Mouse (Mus musculus) spleen, adult 2 months (tissue): ENCODE measurements at regions not wholly inside any gene's neighbourhood (a gene's known extent, or its start where the extent isn't known, plus 50 kb on each side); places are given as distances from the start of the nearest gene placed in this dataset.

Source experiments
- DNase-seq, 2 experiments: peaks; one replicate each; pipeline versions ENCODE4 v3.0.0 to v3.0.0-alpha.2; 2012 to 2021; ENCODE audit warnings: low spot score in 2 of 2, low read depth in 1 of 2
- H3K27ac ChIP-seq: fragments of 200-500 bp; 2 replicates; pipeline ENCODE4 v1.5.1; 2012; ENCODE audit warnings: low read length, inconsistent platforms; ENCODE audit not compliant: insufficient read depth
- H3K27me3 ChIP-seq: fragments of 200-500 bp; 2 replicates; pipeline ENCODE4 v1.6.1; 2012; ENCODE audit warnings: mild to moderate bottlenecking, moderate library complexity, low read length, inconsistent platforms; ENCODE audit not compliant: control insufficient read depth, insufficient read depth
- H3K36me3 ChIP-seq: fragments of 200-500 bp; 2 replicates; pipeline ENCODE4 v1.6.1; 2012; ENCODE audit warnings: mild to moderate bottlenecking, low read length, inconsistent platforms; ENCODE audit not compliant: control insufficient read depth, insufficient read depth
- H3K4me1 ChIP-seq: fragments of 200-500 bp; 2 replicates; pipeline ENCODE4 v1.6.1; 2011; ENCODE audit warnings: inconsistent platforms; ENCODE audit not compliant: control insufficient read depth, insufficient read depth, insufficient read length
- H3K4me3 ChIP-seq: fragments of 200-500 bp; 2 replicates; pipeline ENCODE4 v1.5.1; 2011; ENCODE audit warnings: mild to moderate bottlenecking, inconsistent platforms; ENCODE audit not compliant: insufficient read depth, insufficient read length; ENCODE audit errors: extremely low read depth
- CTCF ChIP-seq: fragments of 200-500 bp; IDR thresholded peaks from 2 replicates; pipeline ENCODE4 v1.5.1; 2011; ENCODE audit warnings: mild to moderate bottlenecking, inconsistent platforms; ENCODE audit not compliant: insufficient read depth, insufficient read length, insufficient replicate concordance; ENCODE audit errors: extremely low read depth
- POLR2A ChIP-seq: fragments of 200-500 bp; IDR thresholded peaks from 2 replicates; pipeline ENCODE4 v1.6.1; 2011; ENCODE audit warnings: low read depth, low read length, inconsistent platforms
- WGBS: fragments of 180-500 bp; shearing (Covaris S2); methylation state at CpG from one replicate; pipeline ENCODE4 v1.1.7; 2018; 5-methylcytosine and 5-hydroxymethylcytosine counted together

GRCm38 (mm10) chr7:64060051-64060450 lies 93.6 kb upstream of the Trpm1 start:
- TF ChIP-seq CTCF, result peak; percentile 28; the same call in 1 of the 2 replicates
- TF ChIP-seq POLR2A, result no peak
- no peak for DNase-seq
- no peaks in the 10 kb centered on the region for H3K36me3 ChIP-seq
- H3K4me1 ChIP-seq, result peaks cover 21% of the 10 kb centered on the region; the same call in 1 of the 2 replicates
- H3K4me3 ChIP-seq, result no peak overlapping the region
- 18% methylated on average over 1 of the region's 1 CpGs for WGBS
- no peaks in the 10 kb centered on the region for H3K27me3 ChIP-seq
- no peak overlapping the region for H3K27ac ChIP-seq

GRCm38 (mm10) chr7:64058282-64058872 lies 95.3 kb upstream of the Trpm1 start:
- Histone ChIP-seq H3K27me3 (no peaks in the 10 kb centered on the region), H3K4me3 (no peak overlapping the region), H3K27ac (peak overlapping the region; percentile 55), H3K36me3 (no peaks in the 10 kb centered on the region), H3K4me1 (peaks cover 21% of the 10 kb centered on the region; the same call in 1 of the 2 replicates)
- no peak for TF ChIP-seq CTCF
- TF ChIP-seq POLR2A, result no peak
- DNase-seq, result no peak
- 31% methylated on average over 4 of the region's 4 CpGs for WGBS

- DNase-seq, result peak in 1 of 2 experiments; percentile 51
- H3K27ac ChIP-seq, result peak overlapping the region; percentile 55
- H3K4me1 ChIP-seq, result peaks cover 21% of the 10 kb centered on the region; the same call in 1 of the 2 replicates
- WGBS, result 32% methylated on average over 4 of the region's 4 CpGs
- no peak overlapping the region for H3K4me3 ChIP-seq
- H3K27me3 ChIP-seq, result no peaks in the 10 kb centered on the region
- H3K36me3 ChIP-seq, result no peaks in the 10 kb centered on the region
- peak; percentile 45; the same call in 1 of the 2 replicates for TF ChIP-seq CTCF
- TF ChIP-seq POLR2A, result no peak
These were observed 95.8 kb upstream of the Trpm1 start for GRCm38 (mm10) chr7:64057873-64058272.

- peaks cover 22% of the 10 kb centered on the region; the same call in 1 of the 2 replicates for H3K4me1 ChIP-seq
- no peak overlapping the region for H3K4me3 ChIP-seq
- H3K36me3 ChIP-seq, result no peaks in the 10 kb centered on the region
- TF ChIP-seq CTCF, result no peak
- TF ChIP-seq POLR2A, result no peak
- H3K27me3 ChIP-seq, result no peaks in the 10 kb centered on the region
- no peak for DNase-seq
- H3K27ac ChIP-seq, result no peak overlapping the region
- WGBS, result 80% methylated on average over 3 of the region's 3 CpGs
These were observed 97.1 kb upstream of the Trpm1 start for GRCm38 (mm10) chr7:64056498-64056897.

GRCm38 (mm10) chr7:64054996-64055395 lies 98.6 kb upstream of the Trpm1 start:
- WGBS, result 90% methylated on average over 4 of the region's 4 CpGs
- Histone ChIP-seq H3K36me3 (no peaks in the 10 kb centered on the region), H3K27me3 (no peaks in the 10 kb centered on the region), H3K27ac (no peak overlapping the region), H3K4me3 (no peak overlapping the region), H3K4me1 (peaks cover 30% of the 10 kb centered on the region; the same call in 1 of the 2 replicates)
- DNase-seq, result no peak
- no peak for TF ChIP-seq CTCF
- no peak for TF ChIP-seq POLR2A

- TF ChIP-seq CTCF, result no peak
- no peak for TF ChIP-seq POLR2A
- 86% methylated on average over 12 of the region's 12 CpGs for WGBS
- H3K4me1 ChIP-seq, result peaks cover 34% of the 10 kb centered on the region; the same call in 1 of the 2 replicates
- H3K27me3 ChIP-seq, result no peaks in the 10 kb centered on the region
- DNase-seq, result no peak
- H3K4me3 ChIP-seq, result no peak overlapping the region
- no peaks in the 10 kb centered on the region for H3K36me3 ChIP-seq
- H3K27ac ChIP-seq, result no peak overlapping the region
These were observed 99.9 kb upstream of the Trpm1 start for GRCm38 (mm10) chr7:64053766-64054165.

- Histone ChIP-seq H3K27me3 (no peaks in the 10 kb centered on the region), H3K4me3 (no peak overlapping the region), H3K36me3 (no peaks in the 10 kb centered on the region), H3K4me1 (peaks cover 31% of the 10 kb centered on the region), H3K27ac (no peak overlapping the region)
- no peak for DNase-seq
- WGBS, result 88% methylated on average over 9 of the region's 9 CpGs
- no peak for TF ChIP-seq CTCF
- TF ChIP-seq POLR2A, result no peak
These were observed 101.2 kb upstream of the Trpm1 start for GRCm38 (mm10) chr7:64052400-64052799.
